ENCODE assay signal across 8 mouse cellular contexts in the genomic region with DNA sequence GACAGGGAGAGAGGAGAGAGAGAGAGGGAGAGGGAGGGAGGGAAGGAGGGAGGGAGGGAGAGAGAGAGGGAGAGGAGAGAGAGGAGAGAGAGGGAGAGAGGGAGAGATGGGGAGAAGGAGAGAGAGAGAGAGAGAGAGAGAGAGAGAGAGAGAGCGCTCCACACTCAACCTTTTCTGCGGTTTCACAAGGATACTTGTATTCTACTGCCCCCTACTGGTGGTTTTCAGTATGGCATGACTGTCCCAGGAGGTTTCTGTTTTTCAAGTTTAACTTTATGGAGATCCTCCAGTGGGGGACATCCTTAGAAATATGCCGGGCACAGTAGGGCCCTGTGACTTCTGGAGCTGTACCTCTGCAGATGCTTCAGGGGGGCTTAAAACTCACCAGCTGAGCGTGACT. TPM values are rescaled to one million over a fixed set of nuclear protein-coding genes. Genes with fewer than 3 reads are reported as not detected.
DNase-seq lines count a peak whose midpoint lies in the region; ATAC-seq and TF ChIP-seq lines count a peak whose summit lies in the region.

No protein-coding gene starts in this region.

- H3K4me1 ChIP-seq in intestine, embryonic 15.5 days (replicated peaks): no peaks in the 10 kb centered on the region
- peaks cover 7% of the 10 kb centered on the region for H3K4me1 ChIP-seq in liver, embryonic 16.5 days (ENCODE audit: control insufficient read depth, low read depth, low read length)
- H3K4me1 ChIP-seq in spleen, adult 2 months (ENCODE audit: control insufficient read depth, insufficient read depth, insufficient read length): no peaks in the 10 kb centered on the region

- no peak overlapping the region for H3K9ac ChIP-seq in intestine, embryonic 15.5 days
- no peak overlapping the region for H3K9ac ChIP-seq in liver, embryonic 16.5 days (ENCODE audit: low read depth, low read length)

- intact Hi-C loops in left cerebral cortex, postnatal 10 days (cut with DNase I): loop anchor here (5.0 kb wide), 2 partner anchors 49 to 199 kb away; no protein-coding TSS in a partner anchor

- TF ChIP-seq CTCF in spleen, adult 2 months (IDR thresholded peaks at IDR 0.05; ENCODE audit: extremely low read depth, insufficient read depth, insufficient read length, insufficient replicate concordance): peak; percentile 37; the same call in 1 of the 2 replicates

- peak; percentile 17 to 81 for DNase-seq in adrenal gland, adult (ENCODE audit: inconsistent age in 2 of 2, low spot score in 1 of 2)
- DNase-seq in adrenal gland, adult 8-10 months: no peak
- peak; percentile 49 to 71 for DNase-seq in left cerebral cortex, adult 18-20 months (ENCODE audit: low spot score in 2 of 2)
- no peak for DNase-seq in left cerebral cortex, postnatal 10 days (ENCODE audit: extremely low spot score in 1 of 2, low spot score in 2 of 2)
- DNase-seq in cerebellum, postnatal 14 days: peak; percentile 52 to 73
- peak; percentile 25 to 34 for DNase-seq in spleen, adult 2 months (ENCODE audit: low read depth in 1 of 2, low spot score in 2 of 2)

- WGBS in intestine, embryonic 15.5 days: 26% methylated on average over 4 of the region's 4 CpGs
- 10% methylated on average over 4 of the region's 4 CpGs for WGBS in liver, embryonic 16.5 days (ENCODE audit: insufficient replicate concordance)
- 8% methylated on average over 4 of the region's 4 CpGs for WGBS in spleen, adult 2 months

- no peak for TF ChIP-seq POLR2A in spleen, adult 2 months (IDR thresholded peaks at IDR 0.05; ENCODE audit: low read depth, low read length)

- H3K27me3 ChIP-seq in intestine, embryonic 15.5 days (replicated peaks): no peaks in the 10 kb centered on the region
- peaks cover 2% of the 10 kb centered on the region; the same call in 1 of the 2 replicates for H3K27me3 ChIP-seq in liver, embryonic 16.5 days (ENCODE audit: control insufficient read depth, insufficient read depth, low read depth, low read length)
- no peaks in the 10 kb centered on the region for H3K27me3 ChIP-seq in spleen, adult 2 months (ENCODE audit: control insufficient read depth, insufficient read depth, low read length)

- no peak overlapping the region for H3K27ac ChIP-seq in intestine, embryonic 15.5 days
- no peak overlapping the region for H3K27ac ChIP-seq in liver, embryonic 16.5 days (ENCODE audit: low read length)
- H3K27ac ChIP-seq in spleen, adult 2 months (ENCODE audit: insufficient read depth, low read length): no peak overlapping the region

- no peaks in the 10 kb centered on the region for H3K36me3 ChIP-seq in intestine, embryonic 15.5 days
- no peaks in the 10 kb centered on the region for H3K36me3 ChIP-seq in liver, embryonic 16.5 days (ENCODE audit: control insufficient read depth, insufficient read depth)
- H3K36me3 ChIP-seq in spleen, adult 2 months (ENCODE audit: control insufficient read depth, insufficient read depth, low read length): no peaks in the 10 kb centered on the region

- H3K4me2 ChIP-seq in intestine, embryonic 15.5 days (replicated peaks): no peak overlapping the region
- peak overlapping the region; percentile 31; the same call in 1 of the 2 replicates for H3K4me2 ChIP-seq in liver, embryonic 16.5 days (ENCODE audit: low read depth, low read length)

- H3K9me3 ChIP-seq in intestine, embryonic 15.5 days: no peaks in the 10 kb centered on the region
- H3K9me3 ChIP-seq in liver, embryonic 16.5 days (replicated peaks; ENCODE audit: control insufficient read depth, low read length): peaks cover 2% of the 10 kb centered on the region; the same call in 1 of the 2 replicates

- no peak overlapping the region for H3K4me3 ChIP-seq in intestine, embryonic 15.5 days (replicated peaks)
- H3K4me3 ChIP-seq in liver, embryonic 16.5 days (ENCODE audit: low read depth, low read length): peak overlapping the region; percentile 25
- no peak overlapping the region for H3K4me3 ChIP-seq in spleen, adult 2 months (ENCODE audit: extremely low read depth, insufficient read depth, insufficient read length)

- 0 out of 2 replicates have a peak, but pooled peaks have one; percentile 10 for ATAC-seq in intestine, embryonic 15.5 days
- ATAC-seq in liver, embryonic 16.5 days (ENCODE audit: low read depth): peak; percentile 27; the same call in 1 of the 2 replicates

RNA-seq across cellular contexts. Expression of a gene that starts 28.8 kb away (rescaled TPM):
- 1 to 10 TPM in 1 of 4 experiments, under 1 TPM in 3; 0.67 to 2.2 (median 0.89) TPM for total RNA-seq in adrenal gland, adult 8-10 months (2022)
- total RNA-seq in left cerebral cortex, adult 18-20 months (2021): 10 to 100 TPM; 29.1 to 30.0 TPM
- 10 to 100 TPM; 16.1 to 18.4 TPM for total RNA-seq in left cerebral cortex, postnatal 10 days (2021)
- polyA plus RNA-seq in intestine, embryonic 15.5 days (2015; fragmentation: Nextera tagmentation; extraction: Ambion mirVana): 19.7 and 39.7 TPM in 2 replicates
- 0.43 and 1.3 TPM in 2 replicates for polyA plus RNA-seq in liver, embryonic 16.5 days (2015; fragmentation: Nextera tagmentation; extraction: Ambion mirVana)
- polyA plus RNA-seq in spleen, adult 2 months (2012; rRNA removed): 1.4 and 1.8 TPM in 2 replicates

Comparison
In these comparisons a context has a peak if more than half of its experiments do, and no peak if none do; other contexts are left out.
1. DNase-seq: peak in adrenal gland, adult (2 of 2), left cerebral cortex, adult 18-20 months (2 of 2), cerebellum, postnatal 14 days (2 of 2) and spleen, adult 2 months (2 of 2); none in adrenal gland, adult 8-10 months (single experiment) and left cerebral cortex, postnatal 10 days (0 of 2).
2. RNA of a gene that starts 28.8 kb away (total RNA-seq): 29.1 to 30.0 TPM in left cerebral cortex, adult 18-20 months and 16.1 to 18.4 TPM in left cerebral cortex, postnatal 10 days; 0.67 to 2.2 TPM in adrenal gland, adult 8-10 months; every median in the first group is over 4 times any median in the second.